Mouse (Mus musculus): ENCODE data around the gene Mks1.

Gene Mks1

DNA sequence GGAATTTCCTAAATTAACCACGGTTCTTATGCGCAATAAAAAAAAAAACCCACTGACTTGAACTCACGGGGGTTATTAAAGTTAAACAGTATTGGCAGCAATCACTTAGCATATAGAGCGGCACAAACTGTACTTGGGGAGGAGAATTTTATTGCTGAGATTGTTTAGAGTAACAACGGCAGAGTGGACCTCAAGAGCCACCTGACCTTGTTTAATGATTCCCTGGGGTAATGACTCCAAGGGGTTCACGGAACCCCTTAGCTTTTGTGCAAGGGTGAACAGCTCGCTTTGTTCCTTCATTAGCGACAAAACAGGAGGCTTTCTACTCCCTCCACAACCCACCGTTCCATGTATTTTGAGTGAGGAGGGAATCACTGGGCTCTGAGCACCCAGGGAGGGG lies 26.8 kb downstream of the Mks1 start:
- no peak for DNase-seq (ENCODE audit: low spot score)

- no peak for DNase-seq (ENCODE audit: low spot score)
Observed at GRCm38 (mm10) chr11:87881714-87882113, 28.7 kb downstream of the Mks1 start.

- no peak for DNase-seq (ENCODE audit: low spot score)
Observed at GRCm38 (mm10) chr11:87883493-87883892, 30.5 kb downstream of the Mks1 start.

DNA sequence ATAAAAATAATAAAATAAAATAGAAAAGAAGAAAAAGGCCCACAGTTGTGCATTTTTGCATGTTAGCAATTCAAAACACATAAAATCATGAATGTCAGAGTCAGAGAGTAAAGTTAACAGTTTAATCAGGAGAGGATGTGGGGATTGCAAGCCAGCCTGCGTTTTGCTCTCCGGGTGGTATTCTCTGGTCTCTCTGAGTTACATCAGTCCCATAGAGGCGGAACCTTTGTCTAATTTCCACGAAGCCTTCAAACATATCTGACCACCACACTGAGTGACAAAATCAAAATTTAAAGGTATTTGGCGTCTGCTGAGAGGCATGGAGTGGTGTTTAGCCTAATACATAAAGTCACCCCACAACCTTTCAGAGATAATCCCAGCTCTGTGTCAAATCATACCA lies 31.8 kb downstream of the Mks1 start:
- DNase-seq (ENCODE audit: low spot score) = no peak

DNA sequence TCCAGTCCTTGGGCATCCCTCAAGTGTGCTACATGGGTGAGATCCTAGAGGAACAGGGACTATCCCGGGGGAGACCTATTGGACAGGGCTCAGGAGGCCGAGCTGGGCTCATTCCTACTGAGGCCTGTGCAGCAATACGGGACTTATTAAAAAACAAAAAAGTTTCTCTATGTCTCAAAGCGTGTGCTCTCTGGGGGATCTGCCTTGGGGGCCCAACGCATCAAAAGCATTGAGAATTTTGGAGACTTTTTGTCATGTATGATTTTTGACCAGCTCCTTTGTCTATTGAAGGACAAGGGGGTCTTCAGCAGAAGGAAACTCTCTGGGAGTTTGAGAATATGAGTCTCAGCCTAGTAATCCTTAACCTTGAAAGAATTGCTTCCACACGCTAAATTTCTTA lies 39.2 kb downstream of the Mks1 start, which contains the start of gene Olfr462:
Olfr462 (minus strand) TSS at position 101 of the 400 bp plus-strand sequence.
- no peak for DNase-seq (ENCODE audit: low spot score)

DNA sequence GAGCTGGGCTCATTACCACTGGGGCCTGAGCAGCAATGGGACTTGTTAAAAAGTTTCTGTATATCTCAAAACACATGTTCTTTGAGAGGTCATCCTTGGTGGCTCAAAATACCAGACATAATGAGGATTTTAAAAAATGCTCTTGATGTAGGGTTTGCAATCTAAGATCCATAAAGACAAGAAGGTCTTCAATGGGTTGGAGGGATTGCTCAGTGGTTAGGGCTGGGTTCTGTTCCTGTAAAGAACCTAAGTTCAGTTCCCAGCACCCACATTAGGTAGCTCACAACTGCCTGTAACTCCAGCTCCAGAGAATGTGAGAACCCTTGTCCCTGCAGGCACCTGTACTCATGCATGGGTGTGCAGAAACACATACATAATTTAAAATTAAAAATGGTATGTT lies 44.3 kb downstream of the Mks1 start, which contains the start of gene Olfr463:
Olfr463 (minus strand) TSS at position 101 of the 400 bp plus-strand sequence.
- DNase-seq (ENCODE audit: low spot score) = no peak

DNA sequence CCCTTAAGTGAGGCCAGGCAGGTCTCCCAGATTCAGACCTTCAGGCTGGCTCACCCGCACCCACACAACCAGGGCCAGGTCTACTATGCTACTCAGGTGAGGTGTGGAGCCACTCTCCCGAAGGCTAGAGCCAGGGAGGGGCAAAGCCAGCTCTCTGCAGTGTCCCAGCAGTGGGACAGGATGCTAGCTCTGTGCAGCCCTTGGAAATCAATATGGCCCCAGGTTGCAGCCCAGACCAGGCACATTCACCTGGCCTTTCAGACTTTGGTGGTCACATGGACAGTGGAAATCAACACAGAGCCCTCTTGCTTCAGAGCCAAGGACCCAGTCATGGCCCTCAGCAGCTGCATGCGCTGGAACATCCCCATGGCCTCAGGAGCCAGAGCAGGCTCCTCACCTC lies 51.3 kb downstream of the Mks1 start:
- DNase-seq (ENCODE audit: low spot score) = no peak
